Mouse (Mus musculus) Patski (cell line): ENCODE results near the gene Tmem50a. TPM values are rescaled to one million over a fixed set of nuclear protein-coding genes. Genes with fewer than 3 reads are reported as not detected.

Experiments
- ATAC-seq: fragments of 100-300 bp; one replicate; pipeline ENCODE4 v1.8.0; 2021
- CTCF ChIA-PET: fragments of 350-600 bp; sonication (Branson Sonifier 250); formaldehyde crosslinking; loops from one replicate; lab custom pipeline; 2022; ENCODE audit warnings: inconsistent platforms; lab: Charles Lee
- POLR2A ChIA-PET: fragments of 350-600 bp; sonication (Branson Sonifier 250); formaldehyde crosslinking; loops from one replicate; lab custom pipeline; 2022; ENCODE audit warnings: antibody characterized with exemption, inconsistent platforms; lab: Charles Lee
- DNase-seq: peaks from one replicate; pipeline ENCODE4 v3.0.0-alpha.2; 2011; ENCODE audit warnings: low read depth, low spot score
- H3K27me3 ChIP-seq: fragments of 371-371 bp; one replicate; pipeline ENCODE4 v1.5.1; 2021
- CTCF ChIP-seq: fragments of 100-300 bp; IDR thresholded peaks from one replicate; pipeline ENCODE4 v1.5.1; 2021
- in situ Hi-C: fragments of 300-500 bp; cut with MboI; formaldehyde crosslinking; loops from 3 replicates; pipeline ENCODE4 v1.11.1; 2018; ENCODE audit warnings: low pct_unique_long_range_greater_than_20kb, mixed read lengths
- polyA plus RNA-seq: library from polyadenylated mRNA; unstranded; gene quantifications from one replicate; pipeline ENCODE4 v1.2.3, GENCODE M21; 2021

The Tmem50a gene
- polyA plus RNA-seq, 1 experiment from 2014 or later = 98.5 TPM

GRCm38 (mm10) chr4:134876171-134876570 lies 38.7 kb downstream of the Tmem50a start:
- ATAC-seq = no peak
- no peak for TF ChIP-seq CTCF
- H3K27me3 ChIP-seq = no peaks in the 10 kb centered on the region
- POLR2A ChIA-PET = no interaction called here
- in situ Hi-C loops = loop anchor here (5.0 kb wide), 1 partner anchor 84 kb away; no protein-coding TSS in a partner anchor
- CTCF ChIA-PET = no interaction called here
- DNase-seq = no peak

- no peaks in the 10 kb centered on the region for H3K27me3 ChIP-seq
- no peak for DNase-seq
- POLR2A ChIA-PET = no interaction called here
- TF ChIP-seq CTCF = no peak
- ATAC-seq = no peak
- CTCF ChIA-PET = no interaction called here
- in situ Hi-C loops = no loop called here
Observed at GRCm38 (mm10) chr4:134871950-134872349, 42.9 kb downstream of the Tmem50a start.

- in situ Hi-C loops = no loop called here
- H3K27me3 ChIP-seq = no peaks in the 10 kb centered on the region
- ChIA-PET POLR2A (no interaction called here), CTCF (no interaction called here)
- DNase-seq = no peak
- TF ChIP-seq CTCF = no peak
- ATAC-seq = no peak
Observed at GRCm38 (mm10) chr4:134871477-134871876, 43.3 kb downstream of the Tmem50a start.

GRCm38 (mm10) chr4:134869815-134870375 lies 44.9 kb downstream of the Tmem50a start:
- ATAC-seq = no peak
- ChIA-PET CTCF (no interaction called here), POLR2A (no interaction called here)
- no peaks in the 10 kb centered on the region for H3K27me3 ChIP-seq
- in situ Hi-C loops = no loop called here
- no peak for TF ChIP-seq CTCF
- DNase-seq = no peak

DNA sequence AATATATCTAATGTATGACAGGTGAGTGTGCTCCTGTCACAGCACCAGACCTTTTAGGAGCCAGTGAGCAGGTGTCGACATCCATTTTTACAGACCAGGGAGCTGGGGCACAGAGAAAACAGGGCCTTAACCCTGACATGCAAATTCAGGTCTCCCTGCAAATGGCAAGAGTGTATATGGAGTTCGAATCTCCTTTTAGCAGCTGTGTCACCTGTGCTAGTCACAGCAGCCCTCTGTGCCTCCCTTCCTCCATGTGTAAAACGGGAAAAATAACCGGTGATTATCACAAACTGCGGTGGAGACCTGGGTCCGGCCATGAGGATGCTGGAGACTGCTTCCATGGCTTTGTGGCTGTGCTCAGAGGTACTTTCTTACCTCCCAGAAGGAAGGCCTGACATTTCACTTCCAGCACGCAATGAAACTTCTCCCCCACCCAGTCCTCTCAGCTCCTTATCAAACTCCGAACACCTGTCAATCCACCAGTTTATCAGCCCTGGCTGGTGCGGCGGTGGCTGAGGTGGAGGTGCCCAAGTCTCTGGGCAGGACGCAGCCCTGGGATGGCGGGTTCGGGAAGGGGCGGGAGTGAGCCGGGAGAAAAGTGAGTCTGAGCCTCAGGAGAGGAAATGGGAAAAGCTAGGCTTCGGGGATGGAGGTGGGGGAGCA lies 45.6 kb downstream of the Tmem50a start:
- no peak for DNase-seq
- no peaks in the 10 kb centered on the region for H3K27me3 ChIP-seq

DNA sequence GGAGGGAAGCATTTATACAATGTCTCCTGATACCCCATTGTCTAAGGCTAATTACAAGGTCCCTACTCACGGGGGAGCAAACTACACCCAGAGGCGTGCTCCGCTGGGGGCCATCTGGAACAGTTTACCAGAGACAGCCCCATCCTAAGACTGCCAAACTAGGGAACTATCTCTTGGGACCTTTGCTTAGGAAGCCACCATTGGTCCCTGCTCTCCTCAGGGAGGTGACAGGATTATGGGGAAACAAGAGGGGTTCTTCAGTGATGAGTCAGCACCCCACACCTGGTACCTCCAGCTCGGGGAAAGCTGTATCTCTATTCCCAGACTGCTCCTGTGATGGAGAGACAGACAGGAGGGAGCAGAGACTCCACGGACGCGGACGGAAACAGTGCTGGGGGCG lies 46.3 kb downstream of the Tmem50a start:
- TF ChIP-seq CTCF = no peak
- DNase-seq (no peak), ATAC-seq (no peak)
- ChIA-PET CTCF (no interaction called here), POLR2A (no interaction called here)
- H3K27me3 ChIP-seq = no peaks in the 10 kb centered on the region
- in situ Hi-C loops = no loop called here

More for the DNA sequence above, 45.6 kb downstream of the Tmem50a start:
- ChIA-PET POLR2A (no interaction called here), CTCF (no interaction called here)
- in situ Hi-C loops = no loop called here
- no peak for ATAC-seq
- TF ChIP-seq CTCF = no peak

GRCm38 (mm10) chr4:134868065-134868464 lies 46.8 kb downstream of the Tmem50a start:
- ATAC-seq (no peak), DNase-seq (no peak)
- H3K27me3 ChIP-seq = no peaks in the 10 kb centered on the region
- no peak for TF ChIP-seq CTCF
- CTCF ChIA-PET = no interaction called here
- POLR2A ChIA-PET = no interaction called here
- in situ Hi-C loops = no loop called here

DNA sequence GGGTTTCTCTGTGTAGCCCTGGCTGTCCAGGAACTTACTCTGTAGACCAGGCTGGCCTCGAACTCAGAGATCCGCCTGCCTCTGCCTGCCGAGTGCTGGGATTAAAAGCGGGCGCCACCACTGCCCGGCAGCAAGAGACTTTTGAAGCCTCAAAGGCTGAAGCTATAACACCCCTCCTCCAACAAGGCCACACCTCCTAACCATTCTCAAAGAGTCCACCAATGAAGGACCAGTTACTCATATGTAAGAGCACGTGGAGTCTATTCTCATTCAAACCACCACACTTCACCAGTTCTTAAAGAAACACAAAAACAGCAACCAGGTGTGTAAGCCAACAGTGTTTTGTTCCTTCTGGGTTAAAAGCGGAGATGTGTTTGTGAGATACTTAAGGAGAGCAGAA lies 47.2 kb downstream of the Tmem50a start:
- ATAC-seq (no peak), DNase-seq (no peak)
- no peaks in the 10 kb centered on the region for H3K27me3 ChIP-seq
- POLR2A ChIA-PET = no interaction called here
- TF ChIP-seq CTCF = no peak
- in situ Hi-C loops = no loop called here
- CTCF ChIA-PET = no interaction called here

DNA sequence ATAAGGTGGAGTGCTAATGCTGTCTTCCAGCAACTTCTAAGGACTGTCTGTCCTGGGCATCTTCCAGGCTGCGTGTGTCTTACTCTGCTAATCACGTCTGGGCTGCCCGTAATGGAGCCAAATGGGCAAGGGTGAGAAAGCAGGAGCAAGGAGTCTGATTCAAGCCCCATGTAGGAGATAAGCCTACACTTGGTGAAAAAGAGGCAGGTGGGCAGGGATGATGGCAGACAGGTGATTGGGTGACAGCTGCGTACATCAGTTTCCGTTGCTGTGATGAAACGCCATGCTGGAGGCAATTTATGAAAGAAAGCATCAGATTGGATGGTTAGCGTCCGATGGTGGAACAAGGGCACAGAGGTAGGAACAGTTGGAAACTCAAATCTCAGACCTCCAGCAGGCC lies 47.6 kb downstream of the Tmem50a start:
- no peaks in the 10 kb centered on the region for H3K27me3 ChIP-seq
- POLR2A ChIA-PET = no interaction called here
- no peak for DNase-seq
- ATAC-seq = no peak
- CTCF ChIA-PET = no interaction called here
- in situ Hi-C loops = no loop called here
- TF ChIP-seq CTCF = no peak

GRCm38 (mm10) chr4:134865789-134866188 lies 49.0 kb downstream of the Tmem50a start:
- ChIA-PET CTCF (no interaction called here), POLR2A (interaction anchor here (0.6 kb wide), 1 partner anchor 34 kb away, joined by 3 read pairs; no protein-coding TSS in a partner anchor)
- TF ChIP-seq CTCF = no peak
- DNase-seq (no peak), ATAC-seq (no peak)
- in situ Hi-C loops = no loop called here
- no peaks in the 10 kb centered on the region for H3K27me3 ChIP-seq

- TF ChIP-seq CTCF = no peak
- no peak for ATAC-seq
- in situ Hi-C loops = no loop called here
- ChIA-PET POLR2A (no interaction called here), CTCF (no interaction called here)
- no peaks in the 10 kb centered on the region for H3K27me3 ChIP-seq
- no peak for DNase-seq
Observed at GRCm38 (mm10) chr4:134865340-134865739, 49.5 kb downstream of the Tmem50a start.
